Mouse (Mus musculus) liver, postnatal 0 days (tissue): ENCODE measurements around the gene Fam149b.

ENCODE experiments used
- CTCF ChIP-seq: sonication (generic); IDR thresholded peaks from 2 replicates; pipeline ENCODE4 v1.5.1; 2016; ENCODE audit warnings: antibody characterized with exemption, low read depth
- EP300 ChIP-seq: IDR thresholded peaks from 2 replicates; pipeline ENCODE4 v1.6.1; 2016; ENCODE audit warnings: antibody characterized with exemption, low read depth, mild to moderate bottlenecking

- TF ChIP-seq EP300 (no peak), CTCF (no peak)
Observed at GRCm38 (mm10) chr14:20315137-20315536, 32.8 kb upstream of the Fam149b start.
